Mouse (Mus musculus) heart, postnatal 10 days (tissue): ENCODE measurements around the gene Commd7. TPM values are rescaled to one million over a fixed set of nuclear protein-coding genes. Genes with fewer than 3 reads are reported as not detected.
"Not testable (repeated sequence)": the region's sequence is repeated elsewhere in the genome, so short reads cannot be mapped to it uniquely, and the experiment has no call there.

Experiments used
- DNase-seq, 2 experiments: peaks; one replicate each; pipeline ENCODE4 v3.0.0; 2021
- intact Hi-C: fragments of 180-260 bp; cut with DNase I; formaldehyde crosslinking; loops from one replicate; pipeline ENCODE4 v1.15.1; 2025
- total RNA-seq, 2 experiments: library from RNA; stranded (reverse); gene quantifications; 2 replicates each; pipeline ENCODE4 v1.2.3; 2021

Gene Commd7
- 10 to 100 TPM; 20.1 to 24.2 TPM for total RNA-seq

DNA sequence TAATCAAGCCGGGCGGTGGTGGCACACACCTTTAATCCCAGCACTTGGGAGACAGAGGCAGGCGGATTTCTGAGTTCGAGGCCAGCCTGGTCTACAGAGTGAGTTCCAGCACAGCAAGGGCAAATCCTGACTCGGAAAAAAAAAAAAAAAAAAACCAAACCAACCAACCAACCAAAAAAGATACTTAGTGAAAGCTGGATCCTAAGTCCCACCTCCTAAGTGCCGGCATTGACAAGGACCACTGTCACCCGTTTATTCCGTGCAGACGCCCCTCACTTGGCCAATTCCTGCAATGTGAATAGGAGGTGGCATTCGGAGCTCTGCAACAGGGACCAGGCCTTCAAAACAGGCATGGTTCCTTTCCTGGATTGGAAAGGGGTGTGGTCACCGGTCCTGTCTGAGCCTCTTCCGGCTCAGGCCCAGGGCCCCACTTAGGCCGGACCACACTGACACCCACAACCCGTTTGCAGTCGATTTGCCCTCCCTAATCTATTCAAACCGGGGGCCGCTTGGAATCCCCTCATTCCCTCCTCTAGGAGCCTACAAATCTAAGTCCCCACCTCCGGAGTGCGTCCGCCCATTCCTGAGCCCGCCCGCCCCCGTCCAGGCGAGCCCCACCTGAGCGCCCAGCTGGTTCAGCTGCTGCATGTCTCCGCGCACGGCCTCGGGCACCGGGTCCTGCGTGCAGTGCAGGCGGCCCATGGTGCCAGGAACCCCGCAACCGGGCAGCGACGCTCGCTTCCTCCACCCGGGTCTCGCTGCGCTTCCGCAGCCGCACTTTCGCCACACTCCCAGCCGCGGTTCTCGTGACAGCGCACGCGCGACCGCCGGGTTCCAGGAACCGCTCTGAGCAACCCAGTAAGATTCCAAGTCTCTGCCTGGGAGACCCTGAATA, at the start of gene Commd7:
TSS of gene Commd7 (minus strand) at position 806 of the 895 bp plus-strand sequence.
- DNase-seq = peak; percentile 90 to 93
- intact Hi-C loops = loop anchor here (2.0 kb wide), 1 partner anchor 17 kb away; the partner anchor contains the start of gene Dnmt3b

- intact Hi-C loops = no loop called here
- no peak for DNase-seq
These were observed 47.4 kb upstream of the Commd7 start for GRCm38 (mm10) chr2:153679959-153680358.

GRCm38 (mm10) chr2:153677550-153677949, 45.0 kb upstream of the Commd7 start:
- intact Hi-C loops = no loop called here
- no peak for DNase-seq

DNA sequence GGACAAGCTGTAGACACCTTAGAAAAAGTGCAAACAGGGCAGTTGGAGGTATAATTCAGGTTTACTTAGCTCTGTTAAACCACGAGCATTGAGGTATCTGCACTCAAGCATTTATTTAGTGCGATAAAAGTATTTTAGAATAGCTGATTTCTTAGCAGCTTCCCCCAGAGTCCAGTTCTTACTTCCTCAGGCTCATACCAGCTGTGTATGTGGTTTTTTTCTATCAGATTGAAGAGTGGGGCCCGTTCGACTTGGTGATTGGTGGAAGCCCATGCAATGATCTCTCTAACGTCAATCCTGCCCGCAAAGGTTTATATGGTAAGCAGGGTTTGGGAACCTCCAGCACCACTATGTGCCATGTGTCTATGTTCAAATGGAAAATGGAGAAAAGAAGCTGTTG, 44.4 kb upstream of the Commd7 start:
- no peak for DNase-seq
- intact Hi-C loops = no loop called here

DNA sequence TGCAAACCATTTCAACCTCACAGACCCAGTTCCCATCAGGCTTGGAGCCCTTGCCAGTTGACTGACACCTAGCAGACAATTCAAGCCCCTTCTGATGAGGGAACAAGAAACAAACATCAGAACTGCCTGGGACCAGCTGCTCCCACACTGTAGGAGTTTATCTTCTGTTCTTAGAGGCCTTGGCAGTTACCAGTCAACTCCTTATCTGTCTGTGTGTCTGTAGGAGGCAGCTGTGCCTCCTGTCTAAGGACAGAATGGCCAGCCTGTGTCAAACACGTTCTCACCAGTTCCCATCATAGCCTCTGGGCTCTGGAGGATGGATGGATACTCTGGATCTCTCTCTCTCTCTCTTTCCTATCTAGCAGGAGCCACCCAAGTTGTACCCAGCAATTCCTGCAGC, 42.8 kb upstream of the Commd7 start:
- intact Hi-C loops, DNase-seq: not testable (repeated sequence)

DNA sequence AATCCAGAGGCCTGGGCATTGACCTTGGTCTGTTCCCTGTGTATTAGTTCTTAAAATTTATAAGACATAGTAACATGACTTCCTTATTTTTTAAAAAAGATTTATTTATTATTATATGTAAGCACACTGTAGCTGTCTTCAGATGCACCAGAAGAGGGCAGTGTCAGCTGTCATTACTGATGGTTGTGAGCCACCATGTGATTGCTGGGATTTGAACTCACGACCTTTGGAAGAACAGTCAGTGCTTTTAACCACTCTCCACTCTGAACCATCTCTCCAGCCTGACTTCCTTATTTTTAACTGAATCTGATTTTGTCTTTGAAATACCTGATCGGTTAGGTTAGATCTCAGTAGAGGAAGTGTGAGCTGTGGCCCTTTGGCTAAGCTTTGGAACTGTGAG, 40.0 kb upstream of the Commd7 start:
- DNase-seq = no peak
- intact Hi-C loops = no loop called here

DNA sequence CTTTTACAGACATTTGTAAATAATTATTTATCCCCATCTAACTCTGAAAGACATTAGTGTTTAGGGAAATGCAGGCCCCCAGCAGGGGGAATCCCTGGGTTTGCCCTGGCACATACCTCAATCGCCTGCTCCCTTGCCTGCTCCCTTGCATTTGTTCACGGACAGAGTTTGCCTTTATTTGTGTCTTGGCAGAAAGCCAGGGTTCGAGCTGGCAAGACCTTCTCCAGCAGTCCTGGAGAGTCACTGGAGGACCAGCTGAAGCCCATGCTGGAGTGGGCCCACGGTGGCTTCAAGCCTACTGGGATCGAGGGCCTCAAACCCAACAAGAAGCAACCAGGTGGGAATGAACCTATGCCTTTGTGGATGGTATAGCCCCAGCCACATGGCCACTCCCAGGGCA, 37.5 kb upstream of the Commd7 start:
- DNase-seq = no peak
- intact Hi-C loops = no loop called here

DNA sequence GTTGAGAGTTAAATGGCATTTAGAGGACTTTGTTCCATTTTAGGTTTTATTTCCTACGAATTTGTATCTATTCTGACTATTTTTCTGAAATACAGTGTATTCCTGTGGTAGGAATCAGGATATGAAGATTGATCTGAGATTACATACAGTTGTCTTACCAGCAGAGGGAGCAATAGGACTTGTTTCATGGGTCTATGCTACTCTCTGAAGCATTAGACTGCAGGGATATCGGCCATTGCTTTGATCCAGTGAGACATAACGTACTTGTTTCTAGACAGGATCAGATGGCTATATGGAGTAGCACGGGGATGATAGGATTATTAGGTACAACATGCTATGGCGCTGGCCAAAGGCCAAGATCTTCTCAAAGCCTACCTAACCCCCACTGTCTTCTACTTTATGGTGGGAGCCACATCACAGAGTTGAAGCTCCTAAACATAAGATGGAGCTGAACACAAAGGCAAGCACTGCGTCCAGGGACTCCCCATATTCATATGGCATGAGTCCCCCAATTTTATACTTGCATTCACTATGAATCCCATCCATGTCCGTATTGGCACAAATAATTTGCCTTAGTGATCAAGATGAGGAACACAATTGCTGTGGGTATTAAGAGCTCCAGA, 36.3 kb upstream of the Commd7 start:
- intact Hi-C loops = loop anchor here (1.0 to 2.0 kb wide), 2 partner anchors 182 to 261 kb away; no protein-coding TSS in a partner anchor
- peak; percentile 32 to 42 for DNase-seq

DNA sequence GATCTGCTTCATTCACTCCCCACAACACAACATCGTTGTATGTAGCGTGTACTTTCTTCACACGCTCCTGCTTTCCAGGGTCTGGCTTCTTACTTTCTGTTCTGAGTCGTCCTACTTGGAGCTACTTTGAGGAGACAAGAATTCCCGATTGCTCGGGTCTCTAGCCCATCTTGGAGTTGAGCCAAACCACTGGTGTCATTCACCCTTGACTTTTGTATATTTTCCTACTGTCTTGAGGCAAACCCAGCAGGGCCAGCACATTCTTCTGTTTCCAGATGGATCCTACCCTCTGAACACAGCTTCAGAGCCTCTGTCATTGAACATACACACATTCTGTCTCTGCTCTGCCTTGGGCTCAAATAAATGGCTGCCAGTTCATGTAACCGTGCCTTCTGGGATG, 32.8 kb upstream of the Commd7 start:
- DNase-seq = no peak
- intact Hi-C loops = no loop called here

GRCm38 (mm10) chr2:153660616-153661015, 28.0 kb upstream of the Commd7 start:
- peak in 1 of 2 experiments; percentile 22 for DNase-seq
- intact Hi-C loops = no loop called here

- intact Hi-C loops, DNase-seq: not testable (repeated sequence)
These were observed 25.1 kb upstream of the Commd7 start for GRCm38 (mm10) chr2:153657659-153658058.

GRCm38 (mm10) chr2:153651681-153652080, 19.1 kb upstream of the Commd7 start:
- intact Hi-C loops = no loop called here
- no peak for DNase-seq

GRCm38 (mm10) chr2:153650014-153650687, 17.6 kb upstream of the Commd7 start:
- intact Hi-C loops = no loop called here
- DNase-seq = no peak

- peak; percentile 77 to 80 for DNase-seq
- intact Hi-C loops = loop anchor here (2.0 kb wide), 1 partner anchor 17 kb away; the partner anchor contains the start of gene Commd7
These were observed 16.9 kb upstream of the Commd7 start, which contains the start of gene Dnmt3b for GRCm38 (mm10) chr2:153649298-153650013. Gene Dnmt3b, plus strand, starts transcription at chr2:153649450.

GRCm38 (mm10) chr2:153648773-153649297, 16.3 kb upstream of the Commd7 start:
- no peak for DNase-seq
- intact Hi-C loops = loop anchor here (2.0 kb wide), 1 partner anchor 16 kb away; the partner anchor contains the start of gene Commd7

- intact Hi-C loops = no loop called here
- no peak for DNase-seq
These were observed 10.4 kb upstream of the Commd7 start for GRCm38 (mm10) chr2:153642999-153643398.

- intact Hi-C loops = no loop called here
- no peak for DNase-seq
These were observed 9.9 kb upstream of the Commd7 start for GRCm38 (mm10) chr2:153642496-153642895.

GRCm38 (mm10) chr2:153638977-153639680, 6.5 kb upstream of the Commd7 start:
- intact Hi-C loops = no loop called here
- DNase-seq = no peak

- intact Hi-C loops = loop anchor here (2.0 kb wide), 1 partner anchor 16 kb away; the partner anchor contains the start of gene Dnmt3b
- DNase-seq = no peak
These were observed 678 bp upstream of the Commd7 start for GRCm38 (mm10) chr2:153633259-153633658.
